In genomic region chr14:19949475-19949874, GRCm38 (mm10) we compare ENCODE assay signal across 27 mouse cellular contexts. TPM values are rescaled to one million over a fixed set of nuclear protein-coding genes. Genes with fewer than 3 reads are reported as not detected.
DNase-seq lines count a peak whose midpoint lies in the region; ATAC-seq and TF ChIP-seq lines count a peak whose summit lies in the region.
"Had no signal": no experiment of that assay in that cellular context is flagged by ENCODE, and none has a peak within 500 bp of the region (broad histone marks: within the 10 kb centered on the region; RNA-seq: fewer than 3 reads in every experiment).

No protein-coding gene starts in this region.

- H3K4me2 ChIP-seq in forebrain, embryonic 16.5 days (ENCODE audit: low read length) = no peak overlapping the region
- H3K4me2 ChIP-seq in forebrain, embryonic 13.5 days = no peak overlapping the region
- H3K4me2 ChIP-seq: embryonic facial prominence, embryonic 12.5 days; embryonic facial prominence, embryonic 15.5 days; forebrain, embryonic 12.5 days; heart, embryonic 13.5 days; hindbrain, embryonic 15.5 days had no signal

- no peak for DNase-seq in layer of hippocampus, adult 2 months (ENCODE audit: low spot score in 2 of 2)
- no peak for DNase-seq in layer of hippocampus, postnatal 14 days (ENCODE audit: low spot score in 2 of 2)
- peak; percentile 64 for DNase-seq in brain, adult 2 months (ENCODE audit: low read depth, low spot score)
- peak; percentile 65 for DNase-seq in telencephalon, adult 2 months (ENCODE audit: low read depth, low spot score)
- no peak for DNase-seq in adrenal gland, postnatal 14 days
- DNase-seq: adrenal gland, postnatal 10 days; B cell, adult 2 months; cerebellum, adult 18-20 months; cerebellum, adult 9-10 months; cerebellum, postnatal 14 days; gastrocnemius, postnatal 10 days; gastrocnemius, postnatal 36 days; heart, adult 2 months; heart, postnatal 14 days; heart, postnatal 4 days had no signal

- H3K9ac ChIP-seq in forebrain, embryonic 16.5 days (replicated peaks; ENCODE audit: low read depth, low read length) = no peak overlapping the region
- H3K9ac ChIP-seq in forebrain, embryonic 13.5 days = no peak overlapping the region
- H3K9ac ChIP-seq: embryonic facial prominence, embryonic 12.5 days; embryonic facial prominence, embryonic 15.5 days; forebrain, embryonic 12.5 days; heart, embryonic 13.5 days; hindbrain, embryonic 15.5 days had no signal

- 0 out of 2 replicates have a peak, but pooled peaks have one; percentile 1 for ATAC-seq in forebrain, embryonic 16.5 days
- ATAC-seq in forebrain, embryonic 13.5 days = no peak
- ATAC-seq: intestine, postnatal 0 days; Patski had no signal

- TF ChIP-seq CTCF in layer of hippocampus, adult 2 months (conservative IDR thresholded peaks at IDR 0.05) = no peak

- no peak overlapping the region for H3K27ac ChIP-seq in forebrain, embryonic 16.5 days (ENCODE audit: low read length)
- H3K27ac ChIP-seq in forebrain, embryonic 13.5 days = no peak overlapping the region
- 0 out of 2 replicates have a peak overlapping the region, but pooled peaks have one; percentile 21 for H3K27ac ChIP-seq in layer of hippocampus, adult 2 months
- H3K27ac ChIP-seq: embryonic facial prominence, embryonic 12.5 days; embryonic facial prominence, embryonic 15.5 days; forebrain, embryonic 12.5 days; heart, adult 2 months; heart, embryonic 10.5 days; hindbrain, embryonic 15.5 days had no signal

- WGBS in forebrain, embryonic 16.5 days = 75% methylated on average over 2 of the region's 2 CpGs
- 96% methylated on average over 2 of the region's 2 CpGs for WGBS in forebrain, embryonic 13.5 days

- no peaks in the 10 kb centered on the region for H3K27me3 ChIP-seq in forebrain, embryonic 16.5 days (replicated peaks; ENCODE audit: control insufficient read depth, insufficient read depth, low read length)
- no peaks in the 10 kb centered on the region for H3K27me3 ChIP-seq in forebrain, embryonic 13.5 days
- H3K27me3 ChIP-seq: CH12.LX; embryonic facial prominence, embryonic 12.5 days; embryonic facial prominence, embryonic 15.5 days; forebrain, embryonic 12.5 days; heart, embryonic 13.5 days; hindbrain, embryonic 15.5 days had no signal

- no peaks in the 10 kb centered on the region for H3K9me3 ChIP-seq in forebrain, embryonic 16.5 days (ENCODE audit: control insufficient read depth, low read length)
- no peaks in the 10 kb centered on the region for H3K9me3 ChIP-seq in forebrain, embryonic 13.5 days (replicated peaks)
- H3K9me3 ChIP-seq: embryonic facial prominence, embryonic 12.5 days; embryonic facial prominence, embryonic 15.5 days; forebrain, embryonic 12.5 days; G1E; heart, embryonic 10.5 days; heart, embryonic 13.5 days; hindbrain, embryonic 15.5 days had no signal

- no peak overlapping the region for H3K4me3 ChIP-seq in forebrain, embryonic 16.5 days (replicated peaks; ENCODE audit: low read length)
- H3K4me3 ChIP-seq in forebrain, embryonic 13.5 days = no peak overlapping the region
- no peak overlapping the region for H3K4me3 ChIP-seq in layer of hippocampus, adult 2 months
- H3K4me3 ChIP-seq: embryonic facial prominence, embryonic 12.5 days; embryonic facial prominence, embryonic 15.5 days; forebrain, embryonic 12.5 days; heart, adult 2 months; heart, embryonic 10.5 days; heart, embryonic 13.5 days; hindbrain, embryonic 15.5 days had no signal

- H3K36me3 ChIP-seq in forebrain, embryonic 16.5 days (ENCODE audit: control insufficient read depth, insufficient read depth) = no peaks in the 10 kb centered on the region
- peaks cover 27% of the 10 kb centered on the region for H3K36me3 ChIP-seq in forebrain, embryonic 13.5 days (ENCODE audit: poor library complexity, severe bottlenecking)
- H3K36me3 ChIP-seq: embryonic facial prominence, embryonic 15.5 days; heart, embryonic 13.5 days; hindbrain, embryonic 15.5 days had no signal

- H3K4me1 ChIP-seq in forebrain, embryonic 16.5 days (replicated peaks; ENCODE audit: control insufficient read depth, insufficient read depth, low read length) = peaks cover 25% of the 10 kb centered on the region
- peaks cover 26% of the 10 kb centered on the region for H3K4me1 ChIP-seq in forebrain, embryonic 13.5 days
- H3K4me1 ChIP-seq: embryonic facial prominence, embryonic 12.5 days; embryonic facial prominence, embryonic 15.5 days had no signal

RNA-seq across cellular contexts. Expression of gene Gng2, which starts 28.0 kb away (rescaled TPM):
- 491 and 498 TPM in 2 replicates for polyA plus RNA-seq in forebrain, embryonic 16.5 days (2015; fragmentation: Nextera tagmentation; extraction: Ambion mirVana)
- polyA plus RNA-seq in forebrain, embryonic 13.5 days (2015; fragmentation: Nextera tagmentation; extraction: Ambion mirVana) = 304 and 326 TPM in 2 replicates
- 100 to 1,000 TPM; 285 to 305 TPM for total RNA-seq in layer of hippocampus, adult 2 months (2021)
- total RNA-seq in layer of hippocampus, postnatal 14 days (2021) = 100 to 1,000 TPM; 384 to 437 TPM
- total RNA-seq in adrenal gland, postnatal 14 days (2021) = 32.7 and 44.4 TPM in 2 replicates

Comparison
In these comparisons a context has a peak if more than half of its experiments do, and no peak if none do; other contexts are left out.
1. DNase-seq: peak in brain, adult 2 months (single experiment) and telencephalon, adult 2 months (single experiment); none in layer of hippocampus, adult 2 months (0 of 2), layer of hippocampus, postnatal 14 days (0 of 2) and adrenal gland, postnatal 14 days (single experiment).